Mouse (Mus musculus) embryonic stem cell, embryonic (primary cell): ENCODE measurements around the gene Zfp526.
"Not testable (repeated sequence)": the region's sequence is repeated elsewhere in the genome, so short reads cannot be mapped to it uniquely, and the experiment has no call there.

Experiments used
- CTCF ChIA-PET, 4 experiments: fragments of 300-600 bp in 2 of 4; fragments of 350-600 bp in 2 of 4; sonication (Branson Sonifier 250); formaldehyde crosslinking; loops; one replicate each; lab custom pipeline; 2022; ENCODE audit warnings: inconsistent platforms in 2 of 4; lab: Charles Lee
- POLR2A ChIA-PET, 4 experiments: fragments of 300-600 bp in 2 of 4; fragments of 350-600 bp in 2 of 4; sonication (Branson Sonifier 250); formaldehyde crosslinking; loops; one replicate each; lab custom pipeline; 2022; ENCODE audit warnings: antibody characterized with exemption in 4 of 4, inconsistent platforms in 1 of 4; lab: Charles Lee

The Zfp526 gene

DNA sequence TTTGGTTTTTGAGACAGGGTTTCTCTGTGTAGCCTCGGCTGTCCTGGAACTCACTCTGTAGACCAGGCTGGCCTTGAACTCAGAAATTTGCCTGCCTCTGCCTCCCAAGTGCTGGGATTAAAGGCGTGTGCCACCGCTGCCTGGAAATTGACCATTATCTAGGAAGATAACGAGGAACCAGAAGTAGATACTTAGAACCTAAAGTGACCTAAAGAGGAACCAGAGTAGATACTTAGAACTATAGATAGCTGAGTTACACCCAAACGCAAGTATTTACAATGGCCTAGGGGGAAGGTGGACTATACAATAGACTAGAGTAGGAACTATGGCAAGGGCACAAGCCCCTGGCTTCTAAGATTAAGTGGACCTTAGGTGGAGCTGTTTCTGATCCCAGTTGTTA is 44.5 kb downstream of the Zfp526 start:
- POLR2A ChIA-PET: interaction anchor here (0.6 to 6.1 kb wide), 14 partner anchors 9 to 189 kb away, joined by 3 to 68 read pairs (median 6); partner anchors contain the start of genes Zfp526 (in 2 of the 4) and Dedd2 (in 1 of the 4)
- CTCF ChIA-PET: not testable (repeated sequence)

GRCm38 (mm10) chr7:25266180-25266962 is 45.1 kb downstream of the Zfp526 start:
- ChIA-PET CTCF (interaction anchor here in 2 of 4 experiments (1.7 to 1.9 kb wide), 2 partner anchors 12 to 50 kb away, joined by 8 to 11 read pairs; partner anchors contain the start of gene Megf8 (in 1 of the 2)), POLR2A (interaction anchor here in 3 of 4 experiments (0.9 to 6.1 kb wide), 14 partner anchors 10 to 190 kb away, joined by 3 to 68 read pairs (median 18); partner anchors contain the start of genes Dedd2 (in 1 of the 3), Gsk3a (in 1 of the 3), Pafah1b3 (in 1 of the 3) and Zfp526 (in 1 of the 3))

DNA sequence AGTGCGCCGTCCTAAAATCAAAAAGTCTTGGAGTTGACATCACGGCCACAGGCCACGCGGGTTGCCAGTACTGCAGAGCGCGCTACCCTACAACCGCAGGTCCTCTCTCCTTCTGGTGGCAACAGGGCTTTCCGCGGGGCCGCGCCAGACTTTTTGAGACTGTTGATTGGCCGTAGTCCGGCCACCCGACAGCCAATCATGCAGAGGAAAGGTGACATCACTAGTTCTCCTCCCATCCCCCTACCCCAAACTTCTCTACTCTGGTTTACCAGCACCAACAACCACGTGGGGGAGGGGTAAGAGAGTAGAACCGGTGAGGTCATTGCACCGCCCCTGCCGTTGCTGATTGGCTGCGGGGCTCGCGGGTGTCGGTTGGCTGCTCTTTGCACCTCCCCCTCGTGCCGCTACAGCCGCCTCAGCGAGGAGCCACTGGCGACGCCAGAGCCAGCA is 46.1 kb downstream of the Zfp526 start, which contains the start of gene Cic:
Gene Cic, plus strand, starts transcription at position 404 of the 450 bp plus-strand sequence.
- POLR2A ChIA-PET: interaction anchor here in 3 of 4 experiments (0.5 to 6.1 kb wide), 73 partner anchors 9 to 487 kb away, joined by 3 to 68 read pairs (median 5); partner anchors contain the start of genes Gsk3a (in 3 of the 3), Pafah1b3 (in 3 of the 3), Zfp526 (in 3 of the 3) and Megf8 (in 2 of the 3)
- CTCF ChIA-PET: interaction anchor here (0.6 to 1.9 kb wide), 15 partner anchors 11 to 420 kb away, joined by 3 to 25 read pairs (median 5); partner anchors contain the start of genes Gsk3a (in 1 of the 4), Megf8 (in 1 of the 4) and Rabac1 (in 1 of the 4)

- ChIA-PET CTCF (interaction anchor here (0.6 to 1.9 kb wide), 17 partner anchors 10 to 420 kb away, joined by 3 to 25 read pairs (median 5); partner anchors contain the start of genes Gsk3a (in 1 of the 4), Megf8 (in 1 of the 4) and Rabac1 (in 1 of the 4)), POLR2A (interaction anchor here in 3 of 4 experiments (0.5 to 6.1 kb wide), 79 partner anchors 9 to 502 kb away, joined by 3 to 68 read pairs (median 4); partner anchors contain the start of genes Gsk3a (in 3 of the 3), Megf8 (in 3 of the 3), Pafah1b3 (in 3 of the 3) and Zfp526 (in 3 of the 3))
Measured at GRCm38 (mm10) chr7:25267751-25268463, 46.7 kb downstream of the Zfp526 start.

DNA sequence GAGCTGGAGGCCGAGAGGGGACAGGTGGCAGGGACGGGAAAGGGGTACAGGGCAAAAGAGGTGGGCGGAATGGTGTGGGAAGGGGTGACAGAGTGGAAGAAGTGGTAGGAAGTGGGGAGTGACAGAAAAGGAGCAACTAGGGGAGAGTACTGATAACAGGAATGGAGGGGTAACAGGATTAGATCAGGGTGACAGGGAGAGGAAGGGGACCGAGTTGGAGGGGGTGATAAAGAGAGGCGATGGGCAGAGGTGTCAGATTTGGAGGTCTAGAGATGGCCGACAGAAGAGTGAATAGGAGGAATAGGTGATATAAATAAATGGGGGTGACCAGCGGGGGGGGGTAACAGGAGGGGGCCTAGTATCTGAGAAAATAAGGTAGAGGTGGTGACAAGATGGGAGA is 47.4 kb downstream of the Zfp526 start:
- ChIA-PET CTCF (interaction anchor here in 3 of 4 experiments (0.8 to 1.6 kb wide), 6 partner anchors 20 to 296 kb away, joined by 3 to 8 read pairs (median 6); partner anchors contain the start of genes Gsk3a (in 1 of the 3) and Rabac1 (in 1 of the 3)), POLR2A (interaction anchor here in 3 of 4 experiments (0.7 to 6.1 kb wide), 32 partner anchors 8 to 501 kb away, joined by 3 to 68 read pairs (median 8); partner anchors contain the start of genes Megf8 (in 2 of the 3), Dedd2 (in 1 of the 3), Dmrtc2 (in 1 of the 3) and Gsk3a (in 1 of the 3))

DNA sequence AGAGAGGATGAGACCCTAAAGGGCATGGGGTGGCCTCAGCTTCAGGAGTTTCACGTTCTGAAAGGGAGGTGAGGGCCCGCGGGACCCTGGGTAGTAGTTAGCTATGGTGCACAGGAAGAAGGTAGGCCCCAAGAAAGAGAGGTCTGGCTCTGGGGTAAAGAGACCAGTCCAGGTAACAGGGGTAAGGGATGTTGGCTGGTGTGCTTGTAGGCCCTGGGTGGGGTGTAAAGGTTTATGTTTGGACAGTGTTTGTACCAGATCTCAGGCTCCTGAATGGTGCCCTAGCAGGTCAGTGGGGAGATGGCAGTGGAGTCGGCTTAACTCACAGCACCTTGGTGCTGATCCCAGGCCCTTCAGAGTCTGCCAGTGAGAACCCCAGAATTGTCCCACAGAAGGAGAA is 47.8 kb downstream of the Zfp526 start:
- CTCF ChIA-PET: interaction anchor here in 3 of 4 experiments (0.7 to 1.6 kb wide), 5 partner anchors 9 to 134 kb away, joined by 3 to 6 read pairs (median 4); partner anchors contain the start of gene Megf8 (in 1 of the 3)
- POLR2A ChIA-PET: interaction anchor here in 3 of 4 experiments (0.6 to 6.1 kb wide), 22 partner anchors 8 to 379 kb away, joined by 3 to 68 read pairs (median 10); partner anchors contain the start of genes Dedd2 (in 1 of the 3), Gsk3a (in 1 of the 3), Megf8 (in 1 of the 3) and Pafah1b3 (in 1 of the 3)

- POLR2A ChIA-PET: interaction anchor here in 3 of 4 experiments (0.6 to 6.1 kb wide), 25 partner anchors 7 to 135 kb away, joined by 3 to 68 read pairs (median 5); partner anchors contain the start of genes Gsk3a (in 2 of the 3), Dedd2 (in 1 of the 3), Megf8 (in 1 of the 3) and Pafah1b3 (in 1 of the 3)
- CTCF ChIA-PET: interaction anchor here in 3 of 4 experiments (0.7 to 1.6 kb wide), 7 partner anchors 8 to 164 kb away, joined by 3 to 9 read pairs (median 4); partner anchors contain the start of gene Megf8 (in 1 of the 3)
Measured at GRCm38 (mm10) chr7:25269545-25270271, 48.5 kb downstream of the Zfp526 start.

DNA sequence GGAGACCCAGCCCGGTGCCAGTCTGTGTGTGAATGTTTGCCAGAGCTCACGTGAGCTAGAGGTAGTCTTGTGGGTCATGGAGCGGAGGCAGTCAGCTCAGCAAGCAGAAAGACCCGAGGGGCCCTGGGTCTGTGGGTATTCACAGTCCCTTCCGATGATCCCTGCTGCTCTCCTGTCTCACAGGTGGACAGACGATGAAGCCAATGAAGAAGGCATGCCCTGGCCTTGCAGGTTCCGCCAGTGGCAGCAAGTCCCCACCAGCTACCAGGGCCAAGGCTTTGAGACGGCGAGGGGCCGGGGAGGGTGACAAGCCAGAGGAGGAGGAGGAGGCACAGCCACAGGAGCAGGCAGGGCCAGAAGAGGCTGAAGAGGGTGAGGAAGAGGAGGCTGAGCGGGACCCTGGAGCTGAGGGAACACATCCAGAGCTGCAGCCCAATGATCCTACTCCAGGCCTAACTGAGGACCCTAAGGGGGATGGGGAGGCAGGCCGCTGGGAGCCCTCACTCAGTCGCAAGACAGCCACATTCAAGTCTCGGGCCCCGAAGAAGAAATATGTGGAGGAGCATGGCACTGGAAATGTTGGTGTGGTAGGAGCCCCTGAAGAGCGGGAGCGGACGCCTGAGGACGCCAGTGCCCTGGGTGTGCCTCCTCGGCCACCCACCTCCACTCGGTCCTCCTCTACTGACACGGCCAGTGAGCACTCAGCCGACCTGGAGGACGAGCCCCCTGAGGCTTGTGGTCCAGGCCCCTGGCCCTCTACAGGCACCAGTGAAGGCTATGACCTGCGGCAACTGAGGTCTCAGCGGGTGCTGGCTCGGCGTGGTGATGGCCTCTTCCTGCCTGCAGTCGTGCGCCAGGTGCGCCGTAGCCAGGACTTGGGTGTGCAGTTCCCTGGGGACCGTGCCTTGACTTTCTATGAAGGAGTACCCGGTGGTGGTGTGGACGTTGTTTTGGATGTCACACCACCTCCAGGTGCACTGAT is 49.7 kb downstream of the Zfp526 start:
- POLR2A ChIA-PET: interaction anchor here in 3 of 4 experiments (1.0 to 2.7 kb wide), 18 partner anchors 9 to 57 kb away, joined by 3 to 13 read pairs (median 4); partner anchors contain the start of genes Gsk3a (in 2 of the 3), Pafah1b3 (in 1 of the 3) and Prr19 (in 1 of the 3)

GRCm38 (mm10) chr7:25271651-25272444 is 50.6 kb downstream of the Zfp526 start:
- ChIA-PET CTCF (no interaction called here), POLR2A (interaction anchor here in 3 of 4 experiments (0.9 to 2.7 kb wide), 14 partner anchors 8 to 84 kb away, joined by 3 to 7 read pairs (median 4); partner anchors contain the start of genes Gsk3a (in 1 of the 3), Pafah1b3 (in 1 of the 3) and Prr19 (in 1 of the 3))

More for the DNA sequence above, 49.7 kb downstream of the Zfp526 start:
- CTCF ChIA-PET: interaction anchor here in 2 of 4 experiments (1.1 to 1.6 kb wide), 2 partner anchors 45 to 165 kb away, joined by 3 read pairs; partner anchors contain the start of gene Megf8 (in 1 of the 2)

GRCm38 (mm10) chr7:25272445-25273258 is 51.4 kb downstream of the Zfp526 start:
- POLR2A ChIA-PET: interaction anchor here in 3 of 4 experiments (0.9 to 5.9 kb wide), 15 partner anchors 9 to 85 kb away, joined by 3 to 43 read pairs (median 4); partner anchors contain the start of genes Gsk3a (in 1 of the 3) and Pafah1b3 (in 1 of the 3)
- CTCF ChIA-PET: interaction anchor here in 2 of 4 experiments (0.5 to 1.0 kb wide), 2 partner anchors 9 to 132 kb away, joined by 3 to 4 read pairs; no protein-coding TSS in a partner anchor

GRCm38 (mm10) chr7:25273259-25274241 is 52.3 kb downstream of the Zfp526 start:
- POLR2A ChIA-PET: interaction anchor here in 2 of 4 experiments (0.8 to 5.9 kb wide), 9 partner anchors 9 to 52 kb away, joined by 3 to 43 read pairs (median 5); partner anchors contain the start of genes Gsk3a (in 1 of the 2) and Zfp526 (in 1 of the 2)

GRCm38 (mm10) chr7:25274571-25274970 is 53.3 kb downstream of the Zfp526 start:
- POLR2A ChIA-PET: interaction anchor here in 3 of 4 experiments (0.6 to 6.1 kb wide), 13 partner anchors 9 to 777 kb away, joined by 3 to 63 read pairs (median 6); partner anchors contain the start of gene Gsk3a (in 1 of the 3)
- CTCF ChIA-PET: interaction anchor here in 2 of 4 experiments (0.6 to 1.0 kb wide), 2 partner anchors 60 to 205 kb away, joined by 3 to 6 read pairs; no protein-coding TSS in a partner anchor

More at GRCm38 (mm10) chr7:25273259-25274241, 52.3 kb downstream of the Zfp526 start:
- CTCF ChIA-PET: interaction anchor here in 1 of 4 experiments (1.0 kb wide), 1 partner anchor 10 kb away, joined by 3 read pairs; no protein-coding TSS in a partner anchor
